Mouse (Mus musculus) neutrophil, adult 83 days (primary cell): ENCODE data around the gene Mdm1. TPM values are rescaled to one million over a fixed set of nuclear protein-coding genes. Genes with fewer than 3 reads are reported as not detected.

Experiments
- total RNA-seq, 2 experiments: library from RNA; stranded (reverse); gene quantifications; one replicate each; pipeline ENCODE4 v1.2.4; 2023

The Mdm1 gene
- total RNA-seq = 10 to 100 TPM; 12.1 to 14.7 TPM

DNA sequence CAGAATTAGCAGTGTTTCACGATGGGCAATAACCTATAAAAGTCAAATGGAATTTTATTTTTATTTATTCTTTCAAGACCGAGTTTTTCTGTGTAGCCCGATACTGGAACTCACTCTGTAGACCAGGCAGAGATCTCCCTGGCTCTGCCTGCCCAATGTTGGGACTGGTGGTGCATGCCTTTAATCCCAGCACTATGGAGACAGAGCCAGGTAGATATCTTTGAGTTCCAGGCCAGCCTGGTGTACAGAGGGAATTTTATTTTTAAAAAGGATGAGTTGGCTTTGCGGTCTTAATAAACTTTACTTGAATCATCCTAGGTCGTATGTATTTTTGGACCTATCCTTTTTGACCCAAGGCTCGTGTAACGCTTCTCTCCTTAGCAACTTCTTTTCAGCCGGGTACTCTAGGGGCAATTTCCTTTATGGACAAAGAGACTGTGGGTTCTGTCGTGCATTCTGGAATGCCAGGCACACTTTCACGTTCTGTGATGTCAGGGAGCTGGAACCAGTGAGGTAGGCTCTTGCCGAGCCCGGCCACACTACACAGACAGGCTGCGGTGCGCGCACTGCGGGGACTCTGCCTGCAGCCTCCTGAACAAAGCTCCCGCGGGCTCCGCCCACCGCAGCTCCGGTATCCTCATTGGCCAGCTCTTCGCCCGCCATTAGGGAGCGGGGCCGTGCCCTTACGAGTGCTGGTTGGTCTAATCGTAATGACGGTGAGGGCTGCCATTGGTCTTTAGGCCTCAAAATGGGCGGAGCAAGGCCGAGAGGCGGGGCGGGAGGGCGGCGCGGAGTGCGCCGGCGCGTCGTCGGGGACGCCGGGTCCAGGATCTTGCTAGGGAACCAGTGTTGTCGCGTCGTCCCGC, at the start of gene Mdm1:
TSS of gene Mdm1 (plus strand) at position 794 of the 866 bp plus-strand sequence.

DNA sequence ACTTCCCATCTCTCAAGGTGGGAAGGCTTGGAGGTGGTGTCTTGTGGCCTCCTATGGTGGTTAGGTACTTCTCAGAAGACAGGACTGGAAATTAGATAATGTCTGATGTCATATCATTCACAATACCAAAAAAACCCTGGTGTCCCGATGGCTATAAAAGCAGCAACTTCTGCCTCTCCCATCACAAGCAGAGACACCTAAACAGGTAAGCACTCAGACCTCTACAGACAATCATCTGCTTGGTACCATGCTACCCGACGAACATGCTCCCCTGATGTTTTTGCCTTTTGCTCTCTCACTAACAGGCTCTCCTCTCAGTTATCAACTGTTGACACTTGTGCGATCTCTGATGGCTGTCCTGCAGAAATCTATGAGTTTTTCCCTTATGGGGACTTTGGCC, 63.0 kb downstream of the Mdm1 start, which contains the start of gene Il22:
TSS of gene Il22 (plus strand) at position 301 of the 400 bp plus-strand sequence.

Other genes with a start within 250 kb of the Mdm1 start
- not detected for gene Il22, start 63.1 kb downstream of the Mdm1 start, total RNA-seq
- gene Gm32717, start 99.0 kb downstream of the Mdm1 start, total RNA-seq = under 1 TPM; 0.37 to 0.62 TPM
- under 1 TPM; 0.37 to 0.62 TPM for gene Gm32802, start 116.9 kb downstream of the Mdm1 start, total RNA-seq
- gene Iltifb, start 153.2 kb downstream of the Mdm1 start, total RNA-seq = not detected
- not detected for gene Gm9040, start 185.2 kb downstream of the Mdm1 start, total RNA-seq
- not detected for gene Gm9044, start 190.6 kb downstream of the Mdm1 start, total RNA-seq
- gene Gm9045, start 196.0 kb downstream of the Mdm1 start, total RNA-seq = not detected
- gene Gm9046, start 201.4 kb downstream of the Mdm1 start, total RNA-seq = not detected
- gene Gm9048, start 206.9 kb downstream of the Mdm1 start, total RNA-seq = not detected
- not detected for gene Gm9049, start 212.3 kb downstream of the Mdm1 start, total RNA-seq